Mouse (Mus musculus) CH12.LX (cell line): ENCODE results near the gene Phb2. TPM values are rescaled to one million over a fixed set of nuclear protein-coding genes. Genes with fewer than 3 reads are reported as not detected.

Source experiments
- DNase-seq: peaks from one replicate; pipeline ENCODE4 v3.0.0-alpha.2; 2013; ENCODE audit errors: extremely low read depth
- H3K27ac ChIP-seq: 2 replicates; pipeline ENCODE4 v1.5.1; 2012; ENCODE audit warnings: low read depth, mild to moderate bottlenecking, control low read depth, moderate library complexity; ENCODE audit not compliant: insufficient read depth
- H3K27me3 ChIP-seq: replicated peaks from 2 replicates; pipeline ENCODE3; 2012; ENCODE audit warnings: inconsistent platforms
- H3K36me3 ChIP-seq, 2 experiments: replicated peaks in 1 of 2; 2 replicates each; pipeline versions ENCODE3 to v1.6.1; 2012; ENCODE audit warnings: inconsistent platforms in 1 of 2, low read length in 1 of 2, mild to moderate bottlenecking in 1 of 2, mixed read lengths in 1 of 2, moderate library complexity in 1 of 2; ENCODE audit not compliant: control insufficient read depth in 1 of 2, insufficient read depth in 1 of 2
- H3K4me1 ChIP-seq, 2 experiments: 2 replicates each; pipeline ENCODE4 v1.6.1; 2012; ENCODE audit warnings: inconsistent platforms in 1 of 2, moderate library complexity in 1 of 2; ENCODE audit not compliant: insufficient read depth in 2 of 2, control insufficient read depth in 1 of 2
- H3K4me2 ChIP-seq: 2 replicates; pipeline ENCODE4 v1.6.1; 2012; ENCODE audit warnings: low read depth, mild to moderate bottlenecking, control low read depth; ENCODE audit not compliant: poor library complexity, insufficient read depth, severe bottlenecking
- H3K4me3 ChIP-seq, 3 experiments: fragments of 150-350 bp in 1 of 3; sonication (generic) in 1 of 3; replicated peaks in 1 of 3; 2 replicates each; pipeline versions ENCODE3 to v1.5.1; 2011 to 2012; ENCODE audit warnings: low read depth in 2 of 3, low read length in 2 of 3, mild to moderate bottlenecking in 2 of 3, moderate library complexity in 2 of 3, control low read depth in 1 of 3, improper control_type of control experiment in 1 of 3, inconsistent platforms in 1 of 3, mixed read lengths in 1 of 3; ENCODE audit not compliant: poor library complexity in 1 of 3
- H3K79me2 ChIP-seq: replicated peaks from 2 replicates; pipeline ENCODE4 v1.6.1; 2012; ENCODE audit warnings: mild to moderate bottlenecking, moderate library complexity; ENCODE audit not compliant: control insufficient read depth, poor library complexity, insufficient read depth, severe bottlenecking; ENCODE audit errors: extremely low read depth
- H3K9ac ChIP-seq: 2 replicates; pipeline ENCODE4 v1.6.1; 2012; ENCODE audit warnings: low read depth, mild to moderate bottlenecking, control low read depth, moderate library complexity; ENCODE audit not compliant: insufficient read depth
- H3K9me3 ChIP-seq: replicated peaks from 2 replicates; pipeline ENCODE3; 2012; ENCODE audit warnings: low read length, inconsistent platforms, mixed read lengths
- BHLHE40 ChIP-seq: IDR thresholded peaks from 2 replicates; pipeline ENCODE4 v1.6.1; 2011; ENCODE audit warnings: mild to moderate bottlenecking, low read depth, low read length, improper control_type of control experiment
- CHD1 ChIP-seq: IDR thresholded peaks from 2 replicates; pipeline ENCODE4 v1.6.1; 2012; ENCODE audit warnings: low read depth, low read length, improper control_type of control experiment, inconsistent platforms
- CHD2 ChIP-seq: IDR thresholded peaks from 2 replicates; pipeline ENCODE4 v1.6.1; 2011; ENCODE audit warnings: low read length, improper control_type of control experiment
- CTCF ChIP-seq, 2 experiments: IDR thresholded peaks in 1 of 2; conservative IDR thresholded peaks in 1 of 2; 2 replicates each; pipeline ENCODE4 v1.5.1; 2011 to 2012; ENCODE audit warnings: low read depth in 2 of 2, low read length in 2 of 2, improper control_type of control experiment in 1 of 2, inconsistent platforms in 1 of 2, mild to moderate bottlenecking in 1 of 2, moderate library complexity in 1 of 2
- E2F4 ChIP-seq: IDR thresholded peaks from 2 replicates; pipeline ENCODE4 v1.6.1; 2011; ENCODE audit warnings: low read depth, low read length, improper control_type of control experiment; ENCODE audit not compliant: insufficient replicate concordance
- ELF1 ChIP-seq: IDR thresholded peaks from 2 replicates; pipeline ENCODE4 v1.6.1; 2014; ENCODE audit warnings: low read depth, mild to moderate bottlenecking, inconsistent platforms, low read length, improper control_type of control experiment
- EP300 ChIP-seq: IDR thresholded peaks from 2 replicates; pipeline ENCODE4 v1.6.1; 2011; ENCODE audit warnings: low read length, improper control_type of control experiment
- ETS1 ChIP-seq: conservative IDR thresholded peaks from 2 replicates; pipeline ENCODE4 v1.6.1; 2012; ENCODE audit warnings: low read depth, mild to moderate bottlenecking, inconsistent platforms, low read length, improper control_type of control experiment, moderate library complexity
- GABPA ChIP-seq: IDR thresholded peaks from 2 replicates; pipeline ENCODE4 v1.6.1; 2012; ENCODE audit warnings: low read depth, low read length, improper control_type of control experiment, inconsistent platforms; ENCODE audit not compliant: insufficient replicate concordance
- HCFC1 ChIP-seq: IDR thresholded peaks from 2 replicates; pipeline ENCODE4 v1.6.1; 2012; ENCODE audit warnings: low read depth, mild to moderate bottlenecking, inconsistent platforms, low read length, improper control_type of control experiment
- IRF4 ChIP-seq: IDR thresholded peaks from 2 replicates; pipeline ENCODE4 v1.6.1; 2014; ENCODE audit warnings: low read depth, mild to moderate bottlenecking, inconsistent platforms, low read length, improper control_type of control experiment
- JUN ChIP-seq: IDR thresholded peaks from 2 replicates; pipeline ENCODE4 v1.6.1; 2011; ENCODE audit warnings: low read depth, mild to moderate bottlenecking, low read length, improper control_type of control experiment, moderate library complexity; ENCODE audit not compliant: insufficient read depth
- JUND ChIP-seq: conservative IDR thresholded peaks from 2 replicates; pipeline ENCODE4 v1.6.1; 2011; ENCODE audit warnings: low read depth, low read length, improper control_type of control experiment
- KAT2A ChIP-seq: IDR thresholded peaks from 2 replicates; pipeline ENCODE4 v1.6.1; 2012; ENCODE audit warnings: low read length, improper control_type of control experiment, inconsistent platforms; ENCODE audit not compliant: insufficient replicate concordance
- MAFK ChIP-seq: IDR thresholded peaks from 2 replicates; pipeline ENCODE4 v1.6.1; 2011; ENCODE audit warnings: low read length, improper control_type of control experiment; ENCODE audit not compliant: insufficient replicate concordance
- MAX ChIP-seq: IDR thresholded peaks from 2 replicates; pipeline ENCODE4 v1.6.1; 2011; ENCODE audit warnings: low read length, improper control_type of control experiment
- MAZ ChIP-seq: IDR thresholded peaks from 2 replicates; pipeline ENCODE4 v1.6.1; 2012; ENCODE audit warnings: low read depth, mild to moderate bottlenecking, inconsistent platforms, low read length, improper control_type of control experiment, moderate library complexity
- MEF2A ChIP-seq: IDR thresholded peaks from 2 replicates; pipeline ENCODE4 v1.6.1; 2014; ENCODE audit warnings: low read depth, mild to moderate bottlenecking, inconsistent platforms, low read length, improper control_type of control experiment, borderline replicate concordance
- MXI1 ChIP-seq: IDR thresholded peaks from 2 replicates; pipeline ENCODE4 v1.6.1; 2011; ENCODE audit warnings: mild to moderate bottlenecking, low read depth, low read length, improper control_type of control experiment
- MYC ChIP-seq: IDR thresholded peaks from 2 replicates; pipeline ENCODE4 v1.6.1; 2011; ENCODE audit warnings: low read depth, mild to moderate bottlenecking, improper control_type of control experiment, low read length
- NELFE ChIP-seq: IDR thresholded peaks from 2 replicates; pipeline ENCODE4 v1.6.1; 2011; ENCODE audit warnings: low read depth, low read length, improper control_type of control experiment
- NRF1 ChIP-seq: IDR thresholded peaks from 2 replicates; pipeline ENCODE4 v1.6.1; 2014; ENCODE audit warnings: low read depth, mild to moderate bottlenecking, inconsistent platforms, low read length, improper control_type of control experiment, moderate library complexity
- PAX5 ChIP-seq: IDR thresholded peaks from 2 replicates; pipeline ENCODE4 v1.6.1; 2012; ENCODE audit warnings: low read length, inconsistent platforms, mixed read lengths
- POLR2A ChIP-seq: IDR thresholded peaks from 2 replicates; pipeline ENCODE4 v1.6.1; 2011; ENCODE audit warnings: low read depth, mild to moderate bottlenecking, improper control_type of control experiment, low read length
- POLR2AphosphoS2 ChIP-seq: IDR thresholded peaks from 2 replicates; pipeline ENCODE4 v1.6.1; 2011; ENCODE audit warnings: low read depth, low read length, improper control_type of control experiment
- RAD21 ChIP-seq: IDR thresholded peaks from 2 replicates; pipeline ENCODE4 v1.6.1; 2011; ENCODE audit warnings: low read depth, mild to moderate bottlenecking, low read length, improper control_type of control experiment, moderate library complexity
- RCOR1 ChIP-seq: conservative IDR thresholded peaks from 2 replicates; pipeline ENCODE4 v1.6.1; 2012; ENCODE audit warnings: low read depth, mild to moderate bottlenecking, inconsistent platforms, low read length, improper control_type of control experiment
- SIN3A ChIP-seq: IDR thresholded peaks from 2 replicates; pipeline ENCODE4 v1.6.1; 2012; ENCODE audit warnings: low read length, improper control_type of control experiment, inconsistent platforms
- SMC3 ChIP-seq: IDR thresholded peaks from 2 replicates; pipeline ENCODE4 v1.6.1; 2011; ENCODE audit warnings: low read depth, low read length, improper control_type of control experiment
- TBP ChIP-seq: conservative IDR thresholded peaks from 2 replicates; pipeline ENCODE4 v1.6.1; 2011; ENCODE audit warnings: low read depth, low read length, improper control_type of control experiment
- TCF12 ChIP-seq: IDR thresholded peaks from 2 replicates; pipeline ENCODE4 v1.6.1; 2014; ENCODE audit warnings: low read depth, mild to moderate bottlenecking, inconsistent platforms, low read length, improper control_type of control experiment
- UBTF ChIP-seq: IDR thresholded peaks from 2 replicates; pipeline ENCODE4 v1.6.1; 2012; ENCODE audit warnings: low read depth, mild to moderate bottlenecking, inconsistent platforms, low read length, improper control_type of control experiment, moderate library complexity
- USF1 ChIP-seq: IDR thresholded peaks from 2 replicates; pipeline ENCODE4 v1.6.1; 2014; ENCODE audit warnings: low read depth, mild to moderate bottlenecking, inconsistent platforms, low read length, improper control_type of control experiment
- USF2 ChIP-seq: conservative IDR thresholded peaks from 2 replicates; pipeline ENCODE4 v1.6.1; 2011; ENCODE audit warnings: low read depth, low read length, improper control_type of control experiment
- ZC3H11A ChIP-seq: IDR thresholded peaks from 2 replicates; pipeline ENCODE4 v1.6.1; 2012; ENCODE audit warnings: low read depth, mild to moderate bottlenecking, inconsistent platforms, low read length, improper control_type of control experiment
- ZKSCAN1 ChIP-seq: IDR thresholded peaks from 2 replicates; pipeline ENCODE4 v1.6.1; 2012; ENCODE audit warnings: low read depth, inconsistent platforms, low read length, improper control_type of control experiment, borderline replicate concordance
- ZMIZ1 ChIP-seq: IDR thresholded peaks from 2 replicates; pipeline ENCODE4 v1.6.1; 2012; ENCODE audit warnings: low read depth, mild to moderate bottlenecking, inconsistent platforms, low read length, improper control_type of control experiment
- ZNF384 ChIP-seq: IDR thresholded peaks from 2 replicates; pipeline ENCODE4 v1.6.1; 2012; ENCODE audit warnings: low read depth, low read length, improper control_type of control experiment, inconsistent platforms
- dilution Hi-C: fragments of 300-500 bp; cut with MboI; formaldehyde crosslinking; loops from 2 replicates; pipeline ENCODE4 v1.14.3; 2020; ENCODE audit warnings: low sequenced_read_pairs; ENCODE audit not compliant: extremely low pct_unique_long_range_greater_than_20kb, extremely low pct_ligation_motif_present
- in situ Hi-C: fragments of 300-500 bp; cut with MboI; formaldehyde crosslinking; loops from 3 replicates; pipeline ENCODE4 v1.14.3; 2019; ENCODE audit warnings: low sequenced_read_pairs, low pct_ligation_motif_present, low pct_unique_long_range_greater_than_20kb, mixed read lengths
- polyA plus RNA-seq: library from polyadenylated mRNA; unstranded; fragments of >175 nt; gene quantifications from 2 replicates; pipeline ENCODE4 v1.2.1, GENCODE M21; 2012; ENCODE audit warnings: low read depth; ENCODE audit not compliant: insufficient read length
- total RNA-seq, 2 experiments: library from RNA; depleted of rRNA; stranded (reverse); fragments of 300-350 nt in 1 of 2; fragments of >200 nt in 1 of 2; gene quantifications; 2 replicates each; pipeline ENCODE4 v1.2.3; 2012 to 2014

The Phb2 gene
- total and polyA plus RNA-seq, 3 experiments: 380 to 694 (median 440) TPM

GRCm38 (mm10) chr6:124740211-124740887 lies 28.2 kb downstream of the Phb2 start:
- H3K9me3 ChIP-seq: no peaks in the 10 kb centered on the region
- DNase-seq: peak; percentile 80
- peaks cover 18 to 23% of the 10 kb centered on the region in 2 experiments for H3K36me3 ChIP-seq
- no peaks in the 10 kb centered on the region for H3K27me3 ChIP-seq
- peak overlapping the region; percentile 90 for H3K9ac ChIP-seq
- no peaks in the 10 kb centered on the region for H3K79me2 ChIP-seq
- peaks cover 34 to 83% of the 10 kb centered on the region in 2 experiments for H3K4me1 ChIP-seq
- dilution Hi-C loops: no loop called here
- peak overlapping the region; percentile 68; the same call in 1 of the 2 replicates for H3K4me2 ChIP-seq
- peak overlapping the region; percentile 62 to 74 (median 70) for H3K4me3 ChIP-seq
- in situ Hi-C loops: no loop called here
- peak overlapping the region; percentile 98 for H3K27ac ChIP-seq
- TF ChIP-seq USF1 (no peak), MXI1 (peak; percentile 71; the same call in 1 of the 2 replicates), SMC3 (peak; percentile 96), MAZ (peak; percentile 99), SIN3A (peak; percentile 69), CHD2 (0 out of 2 replicates have a peak, but pooled peaks have one; percentile 54), TCF12 (peak; percentile 59), ZMIZ1 (no peak), ZKSCAN1 (no peak), ZNF384 (0 out of 2 replicates have a peak, but pooled peaks have one; percentile 21), NRF1 (peak; percentile 13; the same call in 1 of the 2 replicates), USF2 (no peak), GABPA (no peak), NELFE (no peak), MAFK (no peak), JUND (no peak), EP300 (no peak), ZC3H11A (peak; percentile 82), UBTF (no peak), TBP (no peak), ELF1 (peak; percentile 43; the same call in 1 of the 2 replicates), CHD1 (peak; percentile 66), MEF2A (peak; percentile 60), JUN (no peak), KAT2A (no peak), RAD21 (peak; percentile 82), POLR2A (no peak), RCOR1 (0 out of 2 replicates have a peak, but pooled peaks have one; percentile 24), ETS1 (no peak; the same call in 1 of the 2 replicates), POLR2AphosphoS2 (no peak), MYC (0 out of 2 replicates have a peak, but pooled peaks have one; percentile 58), BHLHE40 (peak; percentile 42; the same call in 1 of the 2 replicates), CTCF (conservative IDR thresholded peaks at IDR 0.05 in 1 of 2, IDR thresholded peaks at IDR 0.05 in 1 of 2; ENCODE audit: low read depth in 2 of 2, low read length in 2 of 2) (peak in 1 of 2 experiments; percentile 93; a peak in 2 of 4 replicates), E2F4 (no peak), IRF4 (peak; percentile 66), HCFC1 (peak; percentile 51; the same call in 1 of the 2 replicates), PAX5 (no peak), MAX (peak; percentile 64; the same call in 1 of the 2 replicates)
- TF ChIP-seq, all 38 proteins: peak for 20
